In the genomic region with DNA sequence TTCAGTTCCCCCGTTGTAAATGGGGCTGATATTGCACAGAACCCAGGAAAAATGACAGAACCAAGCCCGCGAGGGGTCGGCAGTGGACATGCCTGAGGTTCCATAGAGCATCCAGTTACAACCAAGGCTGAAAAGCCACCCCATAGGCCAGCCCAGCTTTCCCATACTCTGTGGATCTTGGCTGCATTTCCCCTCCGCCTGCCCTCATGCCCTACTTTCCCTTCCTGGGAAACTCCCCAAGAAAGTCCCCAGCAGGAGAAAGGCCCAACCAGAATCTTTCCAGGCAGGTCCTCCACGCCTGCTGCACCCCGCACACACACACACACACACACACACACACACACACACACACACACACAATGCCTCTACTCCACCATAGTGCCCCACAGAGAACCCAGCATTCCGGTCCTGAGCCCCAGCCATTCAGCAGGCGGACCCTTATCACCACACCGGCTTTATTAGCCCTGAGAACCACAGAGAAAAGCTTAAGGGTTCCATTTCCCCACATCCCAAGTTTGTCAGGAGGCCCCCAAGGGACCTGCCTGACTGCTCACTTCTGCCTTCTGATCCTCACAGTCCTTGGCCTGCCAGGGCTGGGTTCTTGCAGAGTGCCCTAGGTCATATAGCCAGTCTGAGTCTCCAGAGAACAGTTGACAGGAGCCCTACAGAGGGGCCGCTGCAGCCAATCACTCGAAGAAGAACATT, we compare ENCODE assay signal across 14 mouse cellular contexts. TPM values are rescaled to one million over a fixed set of nuclear protein-coding genes. Genes with fewer than 3 reads are reported as not detected.
DNase-seq lines count a peak whose midpoint lies in the region; ATAC-seq and TF ChIP-seq lines count a peak whose summit lies in the region.
"Had no signal": no experiment of that assay in that cellular context is flagged by ENCODE, and none has a peak within 500 bp of the region (broad histone marks: within the 10 kb centered on the region; RNA-seq: fewer than 3 reads in every experiment).

No protein-coding gene starts in this region.

- no peak overlapping the region; the same call in 1 of the 2 replicates for H3K4me2 ChIP-seq in intestine, embryonic 15.5 days (replicated peaks)
- no peak overlapping the region for H3K4me2 ChIP-seq in intestine, postnatal 0 days (replicated peaks; ENCODE audit: low read depth)
- H3K4me2 ChIP-seq: forebrain, embryonic 12.5 days had no signal

- H3K9ac ChIP-seq in intestine, embryonic 15.5 days, result no peak overlapping the region
- no peak overlapping the region for H3K9ac ChIP-seq in intestine, postnatal 0 days (ENCODE audit: low read depth, low read length)
- H3K9ac ChIP-seq: forebrain, embryonic 12.5 days had no signal

- peaks cover 13% of the 10 kb centered on the region; the same call in 1 of the 2 replicates for H3K27me3 ChIP-seq in intestine, embryonic 15.5 days (replicated peaks)
- H3K27me3 ChIP-seq in intestine, postnatal 0 days (replicated peaks; ENCODE audit: control insufficient read depth, insufficient read depth, low read length), result 0 out of 2 replicates have a peak, but pooled peaks cover 4% of the 10 kb centered on the region
- no peaks in the 10 kb centered on the region for H3K27me3 ChIP-seq in spleen, adult 2 months (ENCODE audit: control insufficient read depth, insufficient read depth, low read length)

- DNase-seq in spleen, adult 2 months (ENCODE audit: low read depth in 1 of 2, low spot score in 2 of 2), result no peak
- DNase-seq in spleen, postnatal 36 days (ENCODE audit: low spot score in 2 of 2), result no peak
- peak; percentile 86 for DNase-seq in fibroblast of lung, adult 2 months (ENCODE audit: low read depth)
- no peak for DNase-seq in layer of hippocampus, postnatal 36 days
- DNase-seq: spleen, adult 18-20 months had no signal

- H3K9me3 ChIP-seq in intestine, embryonic 15.5 days, result no peaks in the 10 kb centered on the region
- no peaks in the 10 kb centered on the region for H3K9me3 ChIP-seq in intestine, postnatal 0 days (ENCODE audit: control insufficient read depth)
- H3K9me3 ChIP-seq: forebrain, embryonic 12.5 days had no signal

- peak; percentile 27; the same call in 1 of the 2 replicates for ATAC-seq in intestine, embryonic 15.5 days
- ATAC-seq in intestine, postnatal 0 days, result no peak
- ATAC-seq in monocyte, adult 5-6 weeks (replicated peaks; ENCODE audit: insufficient number of reproducible peaks, low FRiP score, low TSS enrichment, poor library complexity, severe bottlenecking), result no peak

- 0 out of 2 replicates have a peak, but pooled peaks cover 11% of the 10 kb centered on the region for H3K4me1 ChIP-seq in intestine, embryonic 15.5 days (replicated peaks)
- H3K4me1 ChIP-seq in intestine, postnatal 0 days (replicated peaks; ENCODE audit: control insufficient read depth, insufficient read depth, low read length), result no peaks in the 10 kb centered on the region
- no peaks in the 10 kb centered on the region for H3K4me1 ChIP-seq in spleen, adult 2 months (ENCODE audit: control insufficient read depth, insufficient read depth, insufficient read length)
- H3K4me1 ChIP-seq: forebrain, embryonic 12.5 days had no signal

- WGBS in intestine, embryonic 15.5 days, result 62% methylated on average over 12 of the region's 12 CpGs
- 54% methylated on average over 12 of the region's 12 CpGs for WGBS in intestine, postnatal 0 days
- 86% methylated on average over 12 of the region's 12 CpGs for WGBS in spleen, adult 2 months

- TF ChIP-seq POLR2A in spleen, adult 2 months (IDR thresholded peaks at IDR 0.05; ENCODE audit: low read depth, low read length), result no peak

- H3K4me3 ChIP-seq in intestine, embryonic 15.5 days (replicated peaks), result no peak overlapping the region
- H3K4me3 ChIP-seq in intestine, postnatal 0 days (ENCODE audit: low read depth, low read length), result no peak overlapping the region
- H3K4me3 ChIP-seq in spleen, adult 2 months (ENCODE audit: extremely low read depth, insufficient read depth, insufficient read length), result peak overlapping the region; percentile 24; the same call in 1 of the 2 replicates
- H3K4me3 ChIP-seq: forebrain, embryonic 12.5 days had no signal

- no peak for TF ChIP-seq CTCF in intestine, postnatal 0 days (IDR thresholded peaks at IDR 0.05; ENCODE audit: low read depth)
- no peak for TF ChIP-seq CTCF in spleen, adult 2 months (IDR thresholded peaks at IDR 0.05; ENCODE audit: extremely low read depth, insufficient read depth, insufficient read length, insufficient replicate concordance)

- peak overlapping the region; percentile 27; the same call in 1 of the 2 replicates for H3K27ac ChIP-seq in intestine, embryonic 15.5 days
- no peak overlapping the region for H3K27ac ChIP-seq in intestine, postnatal 0 days (ENCODE audit: low read depth, low read length)
- H3K27ac ChIP-seq in spleen, adult 2 months (ENCODE audit: insufficient read depth, low read length), result peak overlapping the region; percentile 46; the same call in 1 of the 2 replicates
- H3K27ac ChIP-seq: forebrain, embryonic 12.5 days had no signal

- no peaks in the 10 kb centered on the region for H3K36me3 ChIP-seq in intestine, embryonic 15.5 days
- H3K36me3 ChIP-seq in intestine, postnatal 0 days (ENCODE audit: control insufficient read depth, insufficient read depth), result no peaks in the 10 kb centered on the region
- no peaks in the 10 kb centered on the region for H3K36me3 ChIP-seq in spleen, adult 2 months (ENCODE audit: control insufficient read depth, insufficient read depth, low read length)
- H3K36me3 ChIP-seq: forebrain, embryonic 12.5 days had no signal

RNA-seq across cellular contexts. Expression of a gene that starts 1.4 kb away (rescaled TPM):
- 3.1 and 3.9 TPM in 2 replicates for polyA plus RNA-seq in intestine, embryonic 15.5 days (2015; fragmentation: Nextera tagmentation; extraction: Ambion mirVana)
- polyA plus RNA-seq in intestine, postnatal 0 days (2015; fragmentation: Nextera tagmentation; extraction: Ambion mirVana), result 2.1 and 2.9 TPM in 2 replicates
- polyA plus RNA-seq in spleen, adult 2 months (2012; rRNA removed), result 12.6 and 20.1 TPM in 2 replicates
- not detected in 3 replicates for total RNA-seq in monocyte, adult 5-6 weeks (2017)
- total RNA-seq in layer of hippocampus, postnatal 36 days (2021), result under 1 TPM; 0.35 to 0.68 TPM
- total RNA-seq: common myeloid progenitor, adult 5-6 weeks; hematopoietic stem cell, adult 5-6 weeks had no signal

RNA-seq across cellular contexts. Expression of a gene that starts 19.9 kb away (rescaled TPM):
- 0.14 and 0.36 TPM in 2 replicates for polyA plus RNA-seq in intestine, embryonic 15.5 days (2015; fragmentation: Nextera tagmentation; extraction: Ambion mirVana)
- polyA plus RNA-seq in intestine, postnatal 0 days (2015; fragmentation: Nextera tagmentation; extraction: Ambion mirVana), result 0.13 TPM in 1 of 2 replicates, not detected in the other
- polyA plus RNA-seq in spleen, adult 2 months (2012; rRNA removed), result 0.21 and 0.48 TPM in 2 replicates
- total RNA-seq in monocyte, adult 5-6 weeks (2017), result not detected in 3 replicates
- 10 to 100 TPM; 10.7 to 11.1 TPM for total RNA-seq in layer of hippocampus, postnatal 36 days (2021)
- total RNA-seq: common myeloid progenitor, adult 5-6 weeks; hematopoietic stem cell, adult 5-6 weeks had no signal
- polyA plus RNA-seq: liver, embryonic 16.5 days had no signal

RNA-seq across cellular contexts. Expression of a gene that starts 20.5 kb away (rescaled TPM):
- polyA plus RNA-seq in intestine, embryonic 15.5 days (2015; fragmentation: Nextera tagmentation; extraction: Ambion mirVana), result 0.06 TPM in 1 of 2 replicates, not detected in the other
- polyA plus RNA-seq in intestine, postnatal 0 days (2015; fragmentation: Nextera tagmentation; extraction: Ambion mirVana), result 0.07 TPM in 1 of 2 replicates, not detected in the other
- polyA plus RNA-seq in spleen, adult 2 months (2012; rRNA removed), result 0.23 and 0.34 TPM in 2 replicates
- total RNA-seq in monocyte, adult 5-6 weeks (2017), result not detected in 3 replicates
- not detected for total RNA-seq in layer of hippocampus, postnatal 36 days (2021)
- total RNA-seq: common myeloid progenitor, adult 5-6 weeks; hematopoietic stem cell, adult 5-6 weeks; left cerebral cortex, adult 18-20 months had no signal
- polyA plus RNA-seq: forebrain, embryonic 12.5 days; neural tube, embryonic 14.5 days had no signal

RNA-seq across cellular contexts. Expression of a gene that starts 30.7 kb away (rescaled TPM):
- 0.18 TPM in 1 of 2 replicates, not detected in the other for polyA plus RNA-seq in intestine, embryonic 15.5 days (2015; fragmentation: Nextera tagmentation; extraction: Ambion mirVana)
- polyA plus RNA-seq in intestine, postnatal 0 days (2015; fragmentation: Nextera tagmentation; extraction: Ambion mirVana), result 0.65 TPM in 1 of 2 replicates, not detected in the other
- polyA plus RNA-seq in spleen, adult 2 months (2012; rRNA removed), result 0.07 and 0.09 TPM in 2 replicates
- not detected in 3 replicates for total RNA-seq in monocyte, adult 5-6 weeks (2017)
- total RNA-seq in layer of hippocampus, postnatal 36 days (2021), result 1 to 10 TPM; 1.0 TPM
- total RNA-seq: hematopoietic stem cell, adult 5-6 weeks had no signal
